Mouse (Mus musculus) heart, adult 2 months (tissue): ENCODE measurements around the gene Gm10053. TPM values are rescaled to one million over a fixed set of nuclear protein-coding genes. Genes with fewer than 3 reads are reported as not detected.
"Not testable (repeated sequence)": the region's sequence is repeated elsewhere in the genome, so short reads cannot be mapped to it uniquely, and the experiment has no call there.

Source experiments
- DNase-seq, 2 experiments: peaks; one replicate each; pipeline ENCODE4 v3.0.0; 2021
- H3K27ac ChIP-seq: fragments of 200-600 bp; 2 replicates; pipeline ENCODE4 v1.8.1; 2022
- H3K27me3 ChIP-seq: fragments of 200-500 bp; 2 replicates; pipeline ENCODE4 v1.6.1; 2012; ENCODE audit warnings: mild to moderate bottlenecking, low read length, inconsistent platforms, mixed read lengths; ENCODE audit not compliant: control insufficient read depth, insufficient read depth
- H3K36me3 ChIP-seq: fragments of 200-500 bp; 2 replicates; pipeline ENCODE4 v1.6.1; 2012; ENCODE audit warnings: low read length, inconsistent platforms; ENCODE audit not compliant: control insufficient read depth, insufficient read depth
- H3K4me1 ChIP-seq: fragments of 200-500 bp; 2 replicates; pipeline ENCODE4 v1.6.1; 2011; ENCODE audit warnings: low read length; ENCODE audit not compliant: control insufficient read depth, insufficient read depth
- H3K4me3 ChIP-seq: fragments of 200-600 bp; 2 replicates; pipeline ENCODE4 v1.8.1; 2022
- H3K79me2 ChIP-seq: fragments of 200-500 bp; replicated peaks from 2 replicates; pipeline ENCODE4 v1.6.1; 2012; ENCODE audit warnings: mild to moderate bottlenecking, inconsistent platforms, low read length, moderate library complexity, mixed read lengths; ENCODE audit not compliant: control insufficient read depth, insufficient read depth
- H3K9ac ChIP-seq: fragments of 200-500 bp; 2 replicates; pipeline ENCODE4 v1.6.1; 2012; ENCODE audit warnings: low read depth, mild to moderate bottlenecking, control low read depth, inconsistent platforms, low read length, mixed read lengths
- CTCF ChIP-seq: fragments of 200-600 bp; IDR thresholded peaks from 2 replicates; pipeline ENCODE4 v1.8.1; 2022; ENCODE audit warnings: antibody characterized with exemption, mild to moderate bottlenecking, moderate library complexity
- EP300 ChIP-seq: fragments of 200-500 bp; IDR thresholded peaks from 2 replicates; pipeline ENCODE4 v1.6.1; 2011; ENCODE audit warnings: low read depth, low read length, control low read depth; ENCODE audit not compliant: insufficient read depth
- POLR2A ChIP-seq: fragments of 200-500 bp; IDR thresholded peaks from 2 replicates; pipeline ENCODE4 v1.6.1; 2011; ENCODE audit warnings: mild to moderate bottlenecking, low read depth, low read length, control low read depth; ENCODE audit not compliant: insufficient read depth
- WGBS: fragments of 180-500 bp; shearing (Covaris S2); methylation state at CpG from one replicate; pipeline ENCODE4 v1.1.7; 2018; 5-methylcytosine and 5-hydroxymethylcytosine counted together
- intact Hi-C: fragments of 180-260 bp; cut with DNase I; formaldehyde crosslinking; loops from one replicate; pipeline ENCODE4 v1.15.1; 2025
- long read RNA-seq: library from polyadenylated mRNA; stranded (forward); transcript quantifications from one replicate; pipeline ENCODE4 v2.0.0, GENCODE M21; 2021
- polyA plus RNA-seq: library from polyadenylated mRNA; depleted of rRNA; stranded (reverse); fragments of >200 nt; gene quantifications from 2 replicates; pipeline ENCODE4 v1.2.3, GENCODE M21; 2012; rRNA removed
- total RNA-seq, 2 experiments: library from RNA; stranded (reverse); gene quantifications; 2 replicates each; pipeline ENCODE4 v1.2.3; 2021

Gm10053 gene
- total RNA-seq: 100 to 1,000 TPM; 930 to 977 TPM
- 215 and 395 TPM in 2 replicates for polyA plus RNA-seq
- long read RNA-seq, transcript Gm10053-201 (1 exons, 946 nt): major isoform, 12 of 12 reads
- long read RNA-seq, partial matches to known transcripts: 0 of 12 reads
- long read RNA-seq, other reads (novel, unspliced or antisense): 0 of 12 reads

GRCm38 (mm10) chr19:24875129-24875870 lies at the start of gene Gm10053:
TSS of gene Gm10053 (plus strand) at chr19:24875686.
- H3K79me2 ChIP-seq, DNase-seq, H3K9ac ChIP-seq, H3K4me3 ChIP-seq, H3K27ac ChIP-seq, H3K4me1 ChIP-seq, H3K27me3 ChIP-seq, H3K36me3 ChIP-seq, intact Hi-C loops: not testable (repeated sequence)
- 79% methylated on average over 23 of the region's 26 CpGs for WGBS

- Histone ChIP-seq H3K79me2 (no peaks in the 10 kb centered on the region), H3K4me1 (peaks cover 2% of the 10 kb centered on the region; the same call in 1 of the 2 replicates), H3K27ac (no peak overlapping the region), H3K27me3 (no peaks in the 10 kb centered on the region), H3K4me3 (no peak overlapping the region), H3K36me3 (0 out of 2 replicates have a peak, but pooled peaks cover 2% of the 10 kb centered on the region), H3K9ac (no peak overlapping the region)
- no peak for DNase-seq
- no peak for TF ChIP-seq CTCF
- no peak for TF ChIP-seq POLR2A
- no peak for TF ChIP-seq EP300
- intact Hi-C loops: no loop called here
- WGBS: 88% methylated on average over 3 of the region's 3 CpGs
Measured at GRCm38 (mm10) chr19:24842080-24842479, 33.4 kb upstream of the Gm10053 start.

- no peak overlapping the region for H3K27ac ChIP-seq
Measured at GRCm38 (mm10) chr19:24845007-24845546, 30.4 kb upstream of the Gm10053 start.

GRCm38 (mm10) chr19:24848345-24848744 lies 27.1 kb upstream of the Gm10053 start:
- intact Hi-C loops: no loop called here
- no peak overlapping the region for H3K27ac ChIP-seq
- DNase-seq: no peak
- H3K4me1 ChIP-seq: peaks cover 13% of the 10 kb centered on the region
- H3K9ac ChIP-seq: no peak overlapping the region
- WGBS: 68% methylated on average over 7 of the region's 7 CpGs
- TF ChIP-seq POLR2A (no peak), EP300 (no peak), CTCF (no peak)
- no peaks in the 10 kb centered on the region for H3K79me2 ChIP-seq
- no peak overlapping the region for H3K4me3 ChIP-seq
- peaks cover 13% of the 10 kb centered on the region for H3K36me3 ChIP-seq
- no peaks in the 10 kb centered on the region for H3K27me3 ChIP-seq

More at GRCm38 (mm10) chr19:24845007-24845546, 30.4 kb upstream of the Gm10053 start:
- Histone ChIP-seq H3K9ac (no peak overlapping the region), H3K79me2 (no peaks in the 10 kb centered on the region), H3K4me1 (peaks cover 9% of the 10 kb centered on the region), H3K27me3 (no peaks in the 10 kb centered on the region), H3K4me3 (no peak overlapping the region), H3K36me3 (peaks cover 3% of the 10 kb centered on the region; the same call in 1 of the 2 replicates)
- WGBS: 50% methylated on average over 7 of the region's 7 CpGs
- TF ChIP-seq EP300: no peak
- TF ChIP-seq POLR2A: no peak
- TF ChIP-seq CTCF: no peak
- no peak for DNase-seq
- intact Hi-C loops: no loop called here

- intact Hi-C loops: no loop called here
- Histone ChIP-seq H3K4me1 (peaks cover 13% of the 10 kb centered on the region), H3K79me2 (no peaks in the 10 kb centered on the region), H3K27ac (no peak overlapping the region), H3K4me3 (no peak overlapping the region), H3K27me3 (no peaks in the 10 kb centered on the region), H3K36me3 (peaks cover 15% of the 10 kb centered on the region), H3K9ac (no peak overlapping the region)
- WGBS: 70% methylated on average over 2 of the region's 2 CpGs
- no peak for DNase-seq
- TF ChIP-seq EP300: no peak
- no peak for TF ChIP-seq CTCF
- TF ChIP-seq POLR2A: no peak
Measured at GRCm38 (mm10) chr19:24848844-24849243, 26.6 kb upstream of the Gm10053 start.
